Mouse (Mus musculus) myocyte (in vitro differentiated cells): ENCODE measurements at regions not wholly inside any gene's neighbourhood (a gene's known extent, or its start where the extent isn't known, plus 50 kb on each side); places are given as distances from the start of the nearest gene placed in this dataset.

Experiments
- MAX ChIP-seq: IDR thresholded peaks from one replicate; pipeline ENCODE4 v1.6.1; 2011; ENCODE audit warnings: low read depth, mild to moderate bottlenecking, control low read depth
- POLR2A ChIP-seq: IDR thresholded peaks from one replicate; pipeline ENCODE4 v1.6.1; 2011; ENCODE audit warnings: low read depth, mild to moderate bottlenecking, control low read depth, moderate library complexity; ENCODE audit not compliant: insufficient read length
- REST ChIP-seq: IDR thresholded peaks from one replicate; pipeline ENCODE4 v1.6.1; 2011; ENCODE audit warnings: mild to moderate bottlenecking, control low read depth, moderate library complexity; ENCODE audit not compliant: insufficient read depth, insufficient read length
- TCF3 ChIP-seq: IDR thresholded peaks from one replicate; pipeline ENCODE4 v1.6.1; 2011; ENCODE audit warnings: low read depth, control low read depth; ENCODE audit not compliant: insufficient read length

- TF ChIP-seq MAX (no peak), POLR2A (no peak), REST (no peak), TCF3 (no peak)
These were observed 113.9 kb upstream of the Olfm3 start for GRCm38 (mm10) chr3:114790005-114790404.
